Mouse (Mus musculus) cerebellum, postnatal 10 days (tissue): Measurements from ENCODE around the gene Prr5.
"Not testable (repeated sequence)": the region's sequence is repeated elsewhere in the genome, so short reads cannot be mapped to it uniquely, and the experiment has no call there.

ENCODE experiments used
- DNase-seq, 2 experiments: peaks; one replicate each; pipeline ENCODE4 v3.0.0; 2021; ENCODE audit warnings: mixed read lengths in 2 of 2

Gene Prr5

DNA sequence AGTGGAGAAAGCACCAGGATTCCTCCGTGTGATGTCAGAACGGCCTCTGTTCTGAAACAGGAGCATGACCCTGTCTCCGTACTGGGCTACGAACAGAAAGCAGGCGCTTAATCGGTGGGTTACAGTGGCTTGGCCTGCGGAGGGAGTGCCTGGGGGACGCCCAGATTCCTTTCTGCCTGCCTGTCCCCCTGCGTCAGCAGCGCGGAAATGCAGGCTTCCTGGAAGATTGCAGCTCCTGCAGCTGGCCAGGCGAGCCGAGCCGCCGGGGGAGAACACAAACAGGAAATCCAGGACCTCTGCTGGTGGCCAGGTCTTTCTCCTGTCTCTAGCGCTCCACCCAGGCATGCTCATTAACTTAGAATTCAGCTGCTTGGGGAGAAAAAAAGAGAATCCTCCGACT, 45.3 kb downstream of the Prr5 start:
- peak; percentile 56 to 61 for DNase-seq

DNA sequence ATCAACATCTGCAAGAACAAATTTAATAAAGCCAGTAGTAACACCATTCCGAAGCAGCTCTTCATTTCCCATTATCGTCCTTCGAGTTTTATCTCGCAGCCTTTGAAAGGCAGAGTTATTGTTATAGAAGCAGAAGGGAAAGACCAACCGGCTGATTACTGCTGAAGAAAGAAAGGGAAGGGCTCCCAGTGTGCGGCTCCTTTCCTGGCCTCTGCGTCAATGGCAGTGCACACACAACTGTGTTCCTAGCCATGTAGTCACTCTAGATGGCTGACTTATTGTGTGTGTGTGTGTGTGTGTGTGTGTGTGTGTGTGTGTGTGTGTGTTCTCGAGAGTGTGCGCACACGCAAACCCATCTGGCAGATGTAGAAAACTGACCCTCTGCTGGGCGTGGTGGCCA, 45.7 kb downstream of the Prr5 start:
- no peak for DNase-seq

DNA sequence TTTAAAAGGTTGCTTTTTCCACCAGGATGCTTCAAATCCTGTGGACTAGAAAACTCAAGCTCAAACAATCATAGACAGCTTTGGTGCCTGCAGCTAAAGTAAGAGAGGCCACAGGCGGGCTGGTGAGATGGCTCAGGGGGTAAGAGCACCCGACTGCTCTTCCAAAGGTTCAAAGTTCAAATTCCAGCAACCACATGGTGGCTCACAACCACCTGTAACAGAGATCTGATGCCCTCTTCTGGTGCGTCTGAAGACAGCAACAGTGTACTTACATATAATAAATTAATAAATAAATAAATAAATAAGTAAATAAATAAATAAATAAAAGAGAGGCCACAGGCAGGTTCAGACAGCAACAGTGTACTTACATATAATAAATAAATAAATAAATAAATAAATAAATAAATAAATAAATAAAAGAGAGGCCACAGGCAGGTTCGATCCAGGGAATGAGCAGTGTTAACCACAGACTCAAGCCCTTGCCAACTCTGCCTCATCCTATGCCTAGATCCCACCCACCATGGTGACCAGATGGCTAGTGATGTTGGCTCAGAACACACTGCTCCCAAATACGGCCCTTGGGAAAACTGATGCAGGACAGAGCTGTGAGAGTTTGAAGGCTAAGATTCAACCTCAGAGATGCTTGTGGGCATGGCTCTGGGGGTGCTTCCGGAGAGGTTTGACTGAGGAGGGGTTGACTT, 48.3 kb downstream of the Prr5 start:
- peak; percentile 46 to 66 for DNase-seq

DNA sequence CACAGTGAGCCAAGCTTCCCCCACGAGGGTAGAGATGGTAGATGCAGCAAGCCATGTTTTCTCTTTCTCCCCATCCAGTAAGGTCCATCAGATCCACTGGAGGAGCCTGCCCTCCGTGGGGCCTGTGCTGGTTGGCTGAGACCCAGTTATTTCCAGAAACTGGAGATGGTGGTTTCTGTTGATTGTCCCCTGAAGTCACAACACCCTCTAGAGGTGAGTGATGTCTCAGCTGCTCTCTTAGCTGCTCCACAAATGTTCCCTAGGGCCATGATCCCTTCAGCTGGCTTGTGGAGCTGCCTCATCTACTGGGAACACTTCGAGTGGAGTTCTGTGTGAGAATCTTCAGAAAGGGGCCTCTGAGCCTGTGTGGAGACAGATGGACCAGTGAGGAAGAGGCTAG, 49.4 kb downstream of the Prr5 start:
- no peak for DNase-seq

DNA sequence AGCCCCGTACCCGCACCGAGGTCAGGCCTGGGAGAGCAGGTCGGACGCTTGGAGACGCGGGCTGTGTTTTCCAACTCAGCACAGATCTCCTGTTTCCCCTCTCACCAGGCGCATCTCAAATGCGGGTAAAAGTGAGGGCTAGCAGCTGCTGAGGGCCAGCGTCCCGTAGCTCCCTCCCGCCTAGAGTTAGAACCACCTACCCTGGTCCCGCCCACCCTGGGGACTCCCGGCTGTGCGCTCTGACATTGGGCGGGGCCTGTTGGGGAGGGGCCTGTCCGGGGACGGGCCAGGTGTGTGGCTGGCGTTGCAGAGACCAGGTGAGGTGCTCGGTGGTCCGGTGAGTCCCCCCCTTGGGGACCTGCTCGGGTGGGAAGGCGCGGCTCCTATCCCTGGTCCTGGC, 50.4 kb downstream of the Prr5 start, which contains the start of gene Arhgap8:
Gene Arhgap8, plus strand, starts transcription at position 262 of the 400 bp plus-strand sequence.
- no peak for DNase-seq

DNA sequence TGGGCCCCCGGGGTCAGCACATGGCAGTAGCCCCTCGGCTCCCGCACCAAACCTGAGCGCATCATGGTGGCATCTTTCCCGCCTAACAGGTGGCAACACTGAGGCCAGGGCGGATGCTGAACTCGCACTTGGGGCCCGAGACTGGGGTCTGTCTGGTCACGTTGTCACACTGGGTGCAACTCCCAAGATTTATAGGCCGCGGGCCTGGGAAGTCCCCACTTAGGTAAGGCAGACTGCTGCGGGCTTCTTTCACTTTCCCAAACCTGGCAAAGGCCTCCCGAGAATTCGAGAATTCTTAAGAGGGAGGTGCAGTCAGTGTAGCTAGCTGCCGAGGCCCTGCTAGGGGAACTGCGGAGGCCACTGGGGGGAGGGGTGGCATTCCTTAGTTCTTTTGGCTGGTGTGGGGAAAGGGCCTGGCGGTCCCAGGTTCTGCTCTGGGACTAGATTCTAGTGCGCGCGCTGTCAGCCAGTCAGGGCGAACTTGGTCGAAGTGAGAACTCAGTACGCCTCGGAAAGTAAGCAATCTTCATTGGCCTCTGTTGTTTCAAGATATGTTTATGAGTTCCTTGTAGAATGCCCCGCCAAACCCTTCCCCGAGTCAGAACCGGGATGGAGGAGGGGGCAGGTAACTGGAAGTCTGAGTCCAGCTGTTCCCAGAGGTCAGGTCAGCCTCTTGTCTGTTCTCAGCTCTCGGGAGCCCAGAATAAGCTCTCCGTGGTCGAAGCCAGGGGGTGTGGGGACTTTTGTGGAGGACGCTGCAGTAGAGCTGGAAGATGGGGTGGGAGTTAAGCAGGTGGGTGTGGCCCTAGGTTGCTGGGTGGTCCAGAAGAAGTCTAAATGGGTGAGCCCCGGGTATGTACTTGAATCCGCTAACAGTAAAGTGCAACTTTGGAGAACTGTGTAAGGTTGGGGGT, 51.1 kb downstream of the Prr5 start:
- no peak for DNase-seq

DNA sequence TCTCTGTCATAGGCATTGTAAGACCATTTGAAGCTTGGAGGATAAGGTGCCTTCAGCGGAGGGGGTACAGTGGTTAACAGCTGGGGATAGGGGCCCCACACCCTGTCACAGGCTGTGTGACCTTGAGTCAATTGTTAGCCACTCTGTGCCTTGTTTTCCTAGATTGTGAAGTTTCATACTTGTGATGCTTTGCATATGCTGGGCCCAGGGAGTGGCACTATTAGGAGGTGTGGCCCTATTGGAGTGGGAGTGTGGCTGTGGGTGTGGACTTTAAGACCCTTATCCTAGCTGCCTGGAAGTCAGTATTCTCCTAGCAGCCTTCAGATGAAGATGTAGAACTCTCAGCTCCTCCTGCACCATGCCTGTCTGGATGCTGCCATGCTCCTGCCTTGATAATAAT, 54.2 kb downstream of the Prr5 start:
- not testable (repeated sequence) for DNase-seq

DNA sequence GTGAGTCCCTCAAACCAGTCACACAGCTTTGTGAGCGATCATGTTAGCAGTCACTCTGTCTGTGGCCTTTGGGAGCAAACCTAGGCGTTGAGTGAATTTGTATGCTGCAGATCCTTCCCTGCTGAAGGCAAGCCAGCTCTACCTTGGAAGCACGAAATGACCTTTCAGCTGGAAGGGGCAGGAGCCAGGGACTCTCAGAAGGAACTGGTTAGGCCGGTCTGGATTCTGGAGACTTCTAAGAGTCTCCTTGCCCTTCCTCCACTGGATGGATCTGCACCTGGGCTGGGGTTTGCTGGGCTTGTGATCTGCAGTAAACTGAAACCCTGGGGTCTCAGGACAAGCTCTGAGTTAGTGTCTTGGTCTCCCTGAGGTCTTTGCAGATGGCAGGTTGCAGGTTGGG, 54.8 kb downstream of the Prr5 start:
- DNase-seq: no peak

DNA sequence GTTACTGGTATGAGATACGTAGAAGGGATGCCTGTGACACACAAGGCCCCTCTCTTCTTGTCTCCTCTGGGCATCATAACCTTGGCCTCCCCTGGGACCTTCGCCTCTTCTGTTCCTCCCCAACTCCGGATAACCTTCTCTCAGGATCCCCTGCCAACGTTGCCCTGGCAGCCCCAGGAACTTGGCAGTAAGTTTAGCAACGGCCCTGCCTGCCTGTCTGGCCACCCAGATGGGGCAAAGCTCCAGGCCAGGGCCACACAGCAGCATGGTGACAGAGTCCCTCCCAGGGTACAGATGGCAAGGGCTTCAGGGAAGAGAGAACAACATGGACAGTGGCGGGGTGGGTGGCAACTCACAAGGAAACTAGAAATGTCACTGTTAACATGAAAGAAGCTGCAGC, 60.3 kb downstream of the Prr5 start:
- DNase-seq: peak; percentile 88 to 94

DNA sequence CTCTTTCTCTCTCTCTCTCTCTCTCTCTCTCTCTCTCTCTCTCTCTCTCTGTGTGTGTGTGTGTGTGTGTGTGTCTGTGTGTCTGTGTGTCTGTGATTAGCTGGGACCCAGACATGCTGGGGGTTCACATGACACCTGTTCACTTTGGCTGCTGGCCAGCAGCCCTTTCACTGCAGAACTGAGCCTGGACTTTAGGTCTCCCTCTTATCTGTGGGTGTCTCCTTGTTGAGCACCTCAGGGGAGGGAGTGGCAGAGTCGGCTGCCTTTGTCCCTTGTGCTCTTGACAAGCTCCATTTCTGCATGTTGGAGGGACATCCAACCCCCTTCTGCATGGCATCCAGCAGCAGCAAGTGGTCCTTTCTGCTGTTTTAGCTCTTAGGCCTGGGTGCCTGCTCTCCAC, 61.5 kb downstream of the Prr5 start:
- DNase-seq: peak; percentile 34 to 40

DNA sequence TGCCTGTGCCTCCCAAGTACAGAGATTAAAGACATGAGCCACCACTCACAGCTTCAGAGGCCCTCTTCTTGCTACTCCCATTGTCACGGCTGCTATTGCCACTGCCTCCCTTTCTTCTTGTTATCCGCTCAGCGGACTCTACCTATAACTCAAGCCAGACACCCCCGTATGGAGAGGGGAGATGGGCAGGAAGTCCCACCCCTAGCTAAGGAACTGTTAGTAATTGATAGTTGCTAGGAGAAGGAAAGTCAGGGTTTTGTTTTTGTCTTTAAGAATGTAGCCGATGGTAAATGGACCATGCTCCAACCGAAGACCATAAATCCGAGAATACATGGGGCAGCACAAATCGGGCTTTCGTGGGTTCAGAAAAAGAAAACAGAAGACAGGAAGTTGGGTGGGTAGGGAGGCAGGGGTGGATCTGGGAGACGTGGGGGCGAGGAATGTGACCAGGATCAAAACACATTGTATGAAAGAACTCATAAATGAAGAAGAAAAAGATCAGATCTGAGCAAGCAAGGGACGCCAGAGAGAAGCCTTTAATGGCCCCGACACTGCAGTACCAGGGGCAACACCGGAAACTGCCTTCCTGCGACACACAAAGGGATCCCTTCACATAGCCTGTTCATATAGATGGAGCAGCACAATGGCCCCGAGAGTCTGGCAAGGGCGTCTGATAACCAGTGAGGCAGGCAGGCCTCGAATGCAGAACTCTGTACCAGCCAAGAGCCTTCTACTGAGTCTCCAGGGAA, 62.4 kb downstream of the Prr5 start:
- DNase-seq: no peak

DNA sequence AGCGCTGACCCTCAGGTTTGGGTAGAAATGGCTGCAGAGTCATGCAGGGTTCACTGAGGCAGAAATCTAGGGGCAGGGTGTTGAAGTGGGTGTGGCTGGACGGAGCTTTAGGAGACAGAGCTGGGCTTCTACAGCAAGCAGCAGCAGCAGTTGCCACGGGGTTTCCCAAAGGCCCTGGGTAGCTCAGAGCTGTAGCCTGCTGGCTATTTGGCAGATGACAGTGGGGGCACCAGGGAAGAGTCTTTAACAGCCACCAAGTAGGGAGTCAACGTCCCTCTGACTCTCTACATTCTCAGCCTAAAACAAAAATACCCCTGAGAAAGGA, 63.0 kb downstream of the Prr5 start:
- DNase-seq: no peak

DNA sequence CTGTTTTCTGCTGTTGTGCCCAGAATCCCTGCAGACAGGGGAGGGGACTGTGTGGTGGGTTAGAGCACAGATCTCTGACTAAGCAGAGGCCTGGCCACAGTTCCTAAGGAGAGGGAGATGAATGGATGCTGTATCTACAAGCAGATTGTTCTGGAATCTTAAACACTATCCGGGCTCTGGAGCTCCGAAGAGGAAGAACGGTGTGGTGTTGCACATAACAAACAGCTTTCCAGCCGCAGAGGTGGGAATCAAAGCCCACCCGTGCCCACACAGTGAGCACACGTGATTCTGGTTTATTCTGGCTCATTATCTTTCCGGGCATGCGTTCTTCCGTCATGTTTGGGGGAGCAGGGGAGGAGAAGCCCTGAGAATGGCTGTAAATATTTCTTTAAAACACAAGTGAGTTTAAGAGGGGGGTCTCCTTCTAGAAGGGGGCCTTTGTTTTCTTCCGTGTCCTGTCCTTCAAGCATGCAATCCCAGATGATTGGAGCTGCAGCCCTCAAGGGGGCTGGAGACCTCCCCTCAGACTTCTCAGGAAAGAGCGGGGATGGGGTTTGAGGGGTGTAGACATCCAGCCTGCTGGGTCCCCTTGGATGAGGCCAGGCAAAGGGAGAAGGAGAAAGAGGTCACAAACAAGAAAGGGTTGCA, 67.0 kb downstream of the Prr5 start:
- no peak for DNase-seq

DNA sequence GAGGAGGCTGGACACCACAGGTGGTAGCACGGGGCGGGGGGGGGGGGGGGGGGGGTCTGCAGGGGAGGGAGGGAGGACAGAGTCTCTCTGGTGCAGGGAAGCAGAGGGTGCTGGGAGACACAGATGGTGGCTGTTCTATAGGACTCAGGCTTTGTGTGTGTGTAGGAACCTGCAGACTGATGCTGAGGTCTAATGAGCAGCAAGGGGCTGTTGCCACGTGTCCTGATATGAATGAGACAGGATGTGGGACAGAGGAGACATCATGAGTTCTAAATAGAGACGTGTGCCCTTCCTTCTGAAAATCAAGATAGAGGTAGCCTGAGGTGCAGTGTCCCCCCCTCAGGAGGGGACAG, 67.5 kb downstream of the Prr5 start:
- no peak for DNase-seq

DNA sequence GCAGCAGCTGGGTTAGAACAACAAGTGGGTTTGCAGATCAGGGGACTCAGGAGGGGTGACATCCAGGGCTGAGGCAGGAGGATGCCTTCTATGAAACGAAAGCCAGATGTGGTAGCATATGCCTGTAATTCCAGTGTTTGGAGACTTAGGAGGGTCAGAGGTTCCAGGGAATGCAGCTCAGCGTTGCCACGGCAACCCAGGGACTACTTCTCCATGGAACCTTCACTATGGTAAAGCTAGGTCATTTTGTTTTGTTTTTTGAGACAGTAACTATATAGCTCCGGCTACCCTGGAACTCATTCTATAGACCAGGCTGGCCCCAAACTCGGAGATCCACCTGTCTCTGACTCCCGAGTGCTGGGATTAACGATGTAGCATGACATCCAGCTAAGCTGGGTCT, 68.8 kb downstream of the Prr5 start:
- no peak for DNase-seq

DNA sequence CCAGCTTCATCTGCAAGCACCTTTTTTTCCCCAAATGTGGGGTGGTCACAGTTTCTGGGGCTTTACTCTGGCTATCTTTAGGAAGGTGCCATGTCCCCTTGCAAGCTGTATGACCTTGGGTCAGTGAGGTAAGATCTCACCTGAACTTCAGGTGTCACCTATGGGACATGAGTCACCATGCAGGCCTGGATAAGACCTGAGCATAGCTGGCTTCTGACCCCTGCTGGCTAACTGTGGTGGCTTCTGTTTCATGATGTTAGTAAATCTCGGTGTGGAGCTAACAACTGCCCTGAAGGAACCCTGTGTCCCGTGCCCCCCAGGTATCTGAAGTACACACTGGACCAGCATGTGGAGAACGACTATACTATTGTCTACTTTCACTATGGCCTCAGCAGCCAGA, 72.2 kb downstream of the Prr5 start:
- DNase-seq: no peak

DNA sequence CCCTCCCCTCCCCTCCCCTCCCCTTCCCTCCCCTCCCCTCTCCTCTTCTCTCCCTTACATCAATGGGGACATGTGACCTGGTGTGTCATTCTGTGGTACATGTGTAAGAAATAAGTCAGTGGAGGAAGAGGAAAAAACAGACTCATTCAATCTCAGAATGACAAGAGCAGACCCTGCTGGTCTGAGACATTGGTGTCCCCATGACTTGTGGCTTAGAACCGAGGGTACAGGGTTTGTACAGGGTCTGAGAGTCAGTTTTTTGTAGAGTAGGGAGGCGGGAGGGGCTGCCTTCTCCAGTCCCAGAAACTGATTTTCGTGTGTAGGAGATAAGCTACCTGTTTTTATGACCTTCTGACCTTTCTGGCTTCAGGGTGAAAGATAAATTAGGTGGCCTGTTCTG, 73.9 kb downstream of the Prr5 start:
- no peak for DNase-seq

DNA sequence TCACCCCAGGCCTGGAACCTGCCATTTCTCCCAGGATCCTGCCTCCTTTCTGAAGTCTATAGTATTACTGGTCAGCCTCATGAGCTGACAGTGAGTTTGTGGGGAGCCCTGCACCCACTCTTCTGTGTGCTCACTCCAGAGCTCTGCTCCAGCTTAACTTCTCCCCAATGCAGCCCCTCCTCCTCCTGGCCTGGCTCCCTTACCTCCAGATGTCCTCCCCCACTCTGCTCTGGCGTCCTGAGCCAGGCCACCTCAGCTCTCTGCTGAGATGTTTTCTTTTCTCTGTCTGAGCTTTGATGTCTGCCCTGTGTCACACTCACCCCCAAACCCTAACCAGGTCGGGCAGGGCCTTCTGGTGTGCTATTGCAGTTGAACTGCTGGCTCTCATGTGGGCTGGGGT, 74.9 kb downstream of the Prr5 start:
- DNase-seq: no peak

DNA sequence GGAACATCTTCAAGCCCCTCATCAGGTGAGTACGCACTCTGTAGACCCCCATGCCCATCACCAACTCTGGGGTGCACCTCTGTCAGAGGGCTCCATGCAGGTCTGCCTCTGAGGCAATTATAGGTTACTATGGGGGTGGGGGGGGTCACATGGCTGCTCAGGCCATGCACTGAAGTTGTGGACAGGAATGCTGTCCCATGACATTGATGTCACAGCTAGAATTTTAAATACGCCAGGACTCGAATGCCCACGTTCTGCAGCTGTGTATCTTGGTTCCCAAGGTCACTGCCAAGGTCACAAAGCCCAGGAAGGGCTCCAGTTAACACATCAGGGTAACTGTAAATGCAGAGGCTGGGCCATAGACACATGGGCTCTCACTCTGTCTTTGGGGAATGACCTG, 76.4 kb downstream of the Prr5 start:
- no peak for DNase-seq
